Mouse (Mus musculus): ENCODE measurements around the gene Dgka. TPM values are rescaled to one million over a fixed set of nuclear protein-coding genes. Genes with fewer than 3 reads are reported as not detected.
A peak's percentile ranks its signal among the peaks of the same experiment; 100 is the strongest.
"Not testable (repeated sequence)": the region's sequence is repeated elsewhere in the genome, so short reads cannot be mapped to it uniquely, and the experiment has no call there.

Dgka gene
- polyA plus RNA-seq, 1 experiment from 2014 or later, result 5.9 TPM

DNA sequence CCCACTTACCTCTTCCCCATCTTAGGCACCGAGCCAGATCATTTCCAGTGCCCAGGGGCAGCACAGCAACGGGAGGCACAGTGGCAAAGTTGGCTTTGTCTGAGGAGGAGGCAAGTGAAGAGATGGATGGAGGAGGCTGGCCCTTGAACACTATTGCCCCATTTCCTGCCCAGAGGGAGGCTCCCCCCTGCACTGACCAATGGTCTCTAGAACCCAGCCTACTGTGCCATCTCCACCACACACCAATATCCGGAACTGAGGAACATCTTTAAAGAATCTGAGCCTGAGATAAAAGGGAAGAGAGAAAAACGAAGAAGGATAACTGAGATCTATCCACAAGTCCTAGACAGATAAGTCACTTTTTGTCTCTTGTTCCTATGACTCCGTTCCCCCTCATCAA lies 16.6 kb downstream of the Dgka start:
- Histone ChIP-seq H3K9ac (replicated peaks; ENCODE audit: low read length) (no peak overlapping the region), H3K4me1 (ENCODE audit: control insufficient read depth, insufficient read depth, low read length) (no peaks in the 10 kb centered on the region), H3K27me3 (ENCODE audit: control insufficient read depth, insufficient read depth, low read length) (no peaks in the 10 kb centered on the region), H3K4me2 (ENCODE audit: low read depth, low read length) (no peak overlapping the region), H3K4me3 (ENCODE audit: low read depth, low read length) (no peak overlapping the region), H3K27ac (replicated peaks; ENCODE audit: low read depth, low read length) (no peak overlapping the region), H3K36me3 (replicated peaks; ENCODE audit: control insufficient read depth, insufficient read depth, low read depth, low read length) (no peaks in the 10 kb centered on the region), H3K9me3 (replicated peaks; ENCODE audit: control insufficient read depth, low read length) (no peaks in the 10 kb centered on the region)
- ATAC-seq (replicated peaks; ENCODE audit: insufficient number of reproducible peaks, low FRiP score, low TSS enrichment, low read depth), result no peak
- 85% methylated on average over 5 of the region's 5 CpGs for WGBS
- no peak for DNase-seq (ENCODE audit: low spot score)

DNA sequence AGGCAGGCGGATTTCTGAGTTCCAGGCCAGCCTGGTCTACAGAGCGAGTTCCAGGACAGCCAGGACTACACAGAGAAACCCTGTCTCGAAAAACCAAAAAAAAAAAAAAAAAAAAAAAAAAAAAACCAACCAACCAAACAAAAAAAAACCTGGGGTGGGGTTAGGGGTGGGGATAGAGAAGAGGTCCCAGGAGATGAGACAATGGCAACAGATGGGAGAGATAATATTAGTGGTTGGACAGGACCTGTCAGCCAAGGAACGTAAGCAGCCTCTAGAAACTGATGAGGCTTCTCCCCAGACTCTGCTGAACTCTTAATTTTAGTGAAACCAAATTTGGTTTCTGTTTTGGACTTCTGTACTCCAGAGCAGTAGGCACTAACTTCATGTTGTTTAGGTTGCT lies 19.2 kb downstream of the Dgka start:
- WGBS, result 80% methylated on average over 3 of the region's 4 CpGs
- H3K27ac ChIP-seq (replicated peaks; ENCODE audit: low read depth, low read length); H3K4me2 ChIP-seq (ENCODE audit: low read depth, low read length); DNase-seq (ENCODE audit: low spot score); H3K36me3 ChIP-seq (replicated peaks; ENCODE audit: control insufficient read depth, insufficient read depth, low read depth, low read length); H3K4me3 ChIP-seq (ENCODE audit: low read depth, low read length); H3K4me1 ChIP-seq (ENCODE audit: control insufficient read depth, insufficient read depth, low read length); H3K9ac ChIP-seq (replicated peaks; ENCODE audit: low read length); ATAC-seq (replicated peaks; ENCODE audit: insufficient number of reproducible peaks, low FRiP score, low TSS enrichment, low read depth); H3K9me3 ChIP-seq (replicated peaks; ENCODE audit: control insufficient read depth, low read length); H3K27me3 ChIP-seq (ENCODE audit: control insufficient read depth, insufficient read depth, low read length): not testable (repeated sequence)

DNA sequence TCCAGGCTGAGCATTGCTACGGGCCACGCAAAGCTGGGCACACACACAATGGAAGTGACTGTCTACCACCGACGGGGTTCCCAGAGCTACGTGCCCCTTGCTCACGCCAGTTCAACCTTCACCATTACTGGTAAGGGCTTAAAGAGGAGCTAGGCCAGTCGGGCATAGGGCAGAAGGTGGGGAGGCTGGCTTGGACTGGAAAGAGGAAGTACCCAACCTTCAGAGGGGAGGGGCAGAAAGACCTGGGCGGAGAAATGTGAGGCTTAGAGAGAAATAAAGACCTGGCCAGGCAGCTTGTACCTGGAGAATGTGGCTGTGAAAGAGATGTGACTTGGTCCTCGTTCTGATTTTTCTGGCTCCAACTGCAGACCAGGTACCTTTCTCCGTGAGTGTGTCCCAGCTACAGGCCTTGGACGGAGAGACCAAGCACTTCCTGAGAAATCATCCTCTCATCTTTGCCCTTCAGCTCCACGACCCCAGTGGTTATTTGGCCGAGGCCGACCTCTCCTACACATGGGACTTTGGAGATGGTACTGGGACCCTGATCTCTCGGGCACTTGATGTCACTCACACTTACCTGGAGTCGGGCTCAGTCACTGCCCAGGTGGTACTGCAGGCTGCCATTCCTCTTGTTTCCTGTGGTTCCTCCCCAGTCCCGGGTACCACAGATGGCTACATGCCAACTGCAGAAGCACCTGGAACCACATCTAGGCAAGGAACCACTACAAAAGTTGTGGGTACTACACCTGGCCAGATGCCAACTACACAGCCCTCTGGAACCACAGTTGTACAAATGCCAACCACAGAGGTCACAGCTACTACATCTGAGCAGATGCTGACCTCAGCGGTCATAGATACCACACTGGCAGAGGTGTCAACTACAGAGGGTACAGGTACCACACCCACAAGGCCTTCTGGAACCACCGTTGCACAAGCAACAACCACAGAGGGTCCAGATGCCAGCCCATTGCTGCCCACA lies 28.8 kb downstream of the Dgka start:
- no peaks in the 10 kb centered on the region for H3K27me3 ChIP-seq (ENCODE audit: control insufficient read depth, insufficient read depth, low read length)
- 90% methylated on average over 19 of the region's 19 CpGs for WGBS
- H3K9ac ChIP-seq (replicated peaks; ENCODE audit: low read length), result no peak overlapping the region
- no peaks in the 10 kb centered on the region for H3K36me3 ChIP-seq (replicated peaks; ENCODE audit: control insufficient read depth, insufficient read depth, low read depth, low read length)
- no peak overlapping the region for H3K27ac ChIP-seq (replicated peaks; ENCODE audit: low read depth, low read length)
- H3K4me3 ChIP-seq (ENCODE audit: low read depth, low read length), result no peak overlapping the region
- H3K4me1 ChIP-seq (ENCODE audit: control insufficient read depth, insufficient read depth, low read length), result no peaks in the 10 kb centered on the region
- ATAC-seq (replicated peaks; ENCODE audit: insufficient number of reproducible peaks, low FRiP score, low TSS enrichment, low read depth) (no peak), DNase-seq (ENCODE audit: low spot score) (no peak)
- no peak overlapping the region for H3K4me2 ChIP-seq (ENCODE audit: low read depth, low read length)
- H3K9me3 ChIP-seq (replicated peaks; ENCODE audit: control insufficient read depth, low read length), result no peaks in the 10 kb centered on the region

DNA sequence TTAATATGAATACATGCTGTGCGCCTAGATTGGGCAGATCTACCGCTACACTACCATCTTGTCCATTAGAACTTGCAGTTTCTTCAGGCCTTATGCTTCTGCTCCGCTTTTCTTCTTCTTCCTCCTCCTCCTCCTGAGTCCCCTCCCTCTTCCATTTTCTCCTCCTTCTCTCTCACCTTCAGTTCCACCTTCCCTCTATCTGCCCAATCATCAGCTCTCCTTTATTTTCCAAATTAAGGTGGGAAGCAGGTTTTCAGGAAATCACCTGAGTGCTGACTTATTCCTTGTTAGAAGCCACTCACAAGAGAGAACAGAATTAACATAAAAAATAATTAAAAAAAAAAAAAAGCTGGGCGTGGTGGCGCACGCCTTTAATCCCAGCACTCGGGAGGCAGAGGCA lies 33.3 kb downstream of the Dgka start:
- WGBS, result 95% methylated on average over 7 of the region's 7 CpGs

DNA sequence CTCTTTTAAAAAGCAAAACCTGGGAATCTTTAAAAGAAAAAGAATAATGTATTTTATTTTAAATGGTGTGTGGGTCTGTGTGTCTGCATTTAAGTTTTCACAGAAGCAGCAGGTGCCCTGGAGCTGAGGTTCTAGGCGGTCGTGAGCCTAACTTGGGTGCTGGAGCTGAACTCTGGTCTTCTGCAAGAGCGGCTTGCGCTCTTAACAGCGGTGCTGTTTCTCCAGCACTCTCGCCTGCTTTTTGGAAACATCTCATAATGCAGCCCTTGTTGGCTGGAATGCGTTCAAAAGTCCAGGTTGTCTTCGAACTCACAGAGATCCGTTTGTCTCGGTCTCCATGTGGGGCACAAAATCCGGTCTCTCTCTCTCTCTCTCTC lies 39.4 kb downstream of the Dgka start:
- Histone ChIP-seq H3K4me1 (ENCODE audit: control insufficient read depth, insufficient read depth, low read length) (peaks cover 2% of the 10 kb centered on the region; the same call in 1 of the 2 replicates), H3K9ac (replicated peaks; ENCODE audit: low read length) (peak overlapping the region; percentile 40), H3K9me3 (replicated peaks; ENCODE audit: control insufficient read depth, low read length) (no peaks in the 10 kb centered on the region), H3K36me3 (replicated peaks; ENCODE audit: control insufficient read depth, insufficient read depth, low read depth, low read length) (no peaks in the 10 kb centered on the region; the same call in none of the 2 replicates), H3K27me3 (ENCODE audit: control insufficient read depth, insufficient read depth, low read length) (no peaks in the 10 kb centered on the region), H3K27ac (replicated peaks; ENCODE audit: low read depth, low read length) (no peak overlapping the region), H3K4me3 (ENCODE audit: low read depth, low read length) (peak overlapping the region; percentile 82), H3K4me2 (ENCODE audit: low read depth, low read length) (peak overlapping the region; percentile 40)
- DNase-seq (ENCODE audit: low spot score) (peak; percentile 14), ATAC-seq (replicated peaks; ENCODE audit: insufficient number of reproducible peaks, low FRiP score, low TSS enrichment, low read depth) (no peak)
- WGBS, result 8% methylated on average over 11 of the region's 11 CpGs

More for the DNA sequence above, 33.3 kb downstream of the Dgka start:
- ATAC-seq (replicated peaks; ENCODE audit: insufficient number of reproducible peaks, low FRiP score, low TSS enrichment, low read depth); H3K27me3 ChIP-seq (ENCODE audit: control insufficient read depth, insufficient read depth, low read length); H3K9ac ChIP-seq (replicated peaks; ENCODE audit: low read length); H3K36me3 ChIP-seq (replicated peaks; ENCODE audit: control insufficient read depth, insufficient read depth, low read depth, low read length); H3K4me3 ChIP-seq (ENCODE audit: low read depth, low read length); H3K4me2 ChIP-seq (ENCODE audit: low read depth, low read length); H3K9me3 ChIP-seq (replicated peaks; ENCODE audit: control insufficient read depth, low read length); DNase-seq (ENCODE audit: low spot score); H3K4me1 ChIP-seq (ENCODE audit: control insufficient read depth, insufficient read depth, low read length); H3K27ac ChIP-seq (replicated peaks; ENCODE audit: low read depth, low read length): not testable (repeated sequence)

DNA sequence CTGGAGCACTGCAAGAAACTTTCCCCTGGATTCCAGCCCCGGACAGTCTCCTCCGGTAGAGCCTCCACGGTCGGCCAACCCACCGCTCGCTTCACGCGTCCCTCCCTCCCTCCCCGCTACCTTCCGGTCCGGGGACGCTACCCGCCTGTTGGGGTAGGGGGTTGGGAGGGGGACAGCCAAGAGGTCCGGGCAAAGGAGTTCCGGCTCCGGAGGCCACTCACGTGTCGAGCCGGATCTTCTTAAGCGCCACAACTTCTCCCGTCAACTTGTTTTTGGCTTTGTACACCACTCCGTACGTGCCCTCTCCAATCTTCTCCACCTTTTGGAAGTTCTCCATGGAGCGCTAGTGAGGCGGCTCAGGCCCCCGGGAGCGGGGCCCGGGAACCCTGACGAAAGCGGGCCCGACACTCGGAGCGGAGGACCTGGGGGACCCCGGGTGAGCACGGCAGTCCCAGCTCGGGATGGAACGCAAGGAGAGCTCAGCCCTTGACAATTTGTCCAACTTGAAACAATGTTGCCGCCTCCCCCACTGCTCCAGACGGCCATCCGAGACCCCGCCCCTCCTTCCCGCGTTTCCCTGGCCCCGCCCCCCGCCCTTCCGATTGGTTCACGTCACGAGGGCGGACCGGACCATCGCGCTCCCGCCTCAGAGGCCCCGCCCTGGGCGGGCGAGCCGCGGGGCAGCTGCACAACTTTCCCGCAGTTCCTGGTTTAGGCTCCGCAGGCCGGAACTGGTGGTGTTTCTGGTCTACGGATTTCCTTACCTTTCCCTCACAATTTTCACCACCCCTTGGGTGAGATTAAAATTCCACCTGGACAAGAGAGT lies 40.0 kb downstream of the Dgka start, which contains the start of gene Cdk2:
TSS of gene Cdk2 (minus strand) at position 541 of the 826 bp plus-strand sequence.
- WGBS, result under 1% methylated on average over 61 of the region's 62 CpGs
- Histone ChIP-seq H3K27ac (replicated peaks; ENCODE audit: low read depth, low read length) (peak within 1 kb of the TSS; percentile 88), H3K27me3 (ENCODE audit: control insufficient read depth, insufficient read depth, low read length) (no peaks in the 10 kb centered on the region), H3K4me1 (ENCODE audit: control insufficient read depth, insufficient read depth, low read length) (peaks cover 2% of the 10 kb centered on the region; the same call in 1 of the 2 replicates), H3K9ac (replicated peaks; ENCODE audit: low read length) (peak within 1 kb of the TSS; percentile 80), H3K36me3 (replicated peaks; ENCODE audit: control insufficient read depth, insufficient read depth, low read depth, low read length) (no peaks in the 10 kb centered on the region; the same call in none of the 2 replicates), H3K9me3 (replicated peaks; ENCODE audit: control insufficient read depth, low read length) (no peaks in the 10 kb centered on the region), H3K4me3 (ENCODE audit: low read depth, low read length) (peak within 1 kb of the TSS; percentile 82), H3K4me2 (ENCODE audit: low read depth, low read length) (peak within 1 kb of the TSS; percentile 63)
- ATAC-seq (replicated peaks; ENCODE audit: insufficient number of reproducible peaks, low FRiP score, low TSS enrichment, low read depth) (peak; percentile 92), DNase-seq (ENCODE audit: low spot score) (peak; percentile 96)

DNA sequence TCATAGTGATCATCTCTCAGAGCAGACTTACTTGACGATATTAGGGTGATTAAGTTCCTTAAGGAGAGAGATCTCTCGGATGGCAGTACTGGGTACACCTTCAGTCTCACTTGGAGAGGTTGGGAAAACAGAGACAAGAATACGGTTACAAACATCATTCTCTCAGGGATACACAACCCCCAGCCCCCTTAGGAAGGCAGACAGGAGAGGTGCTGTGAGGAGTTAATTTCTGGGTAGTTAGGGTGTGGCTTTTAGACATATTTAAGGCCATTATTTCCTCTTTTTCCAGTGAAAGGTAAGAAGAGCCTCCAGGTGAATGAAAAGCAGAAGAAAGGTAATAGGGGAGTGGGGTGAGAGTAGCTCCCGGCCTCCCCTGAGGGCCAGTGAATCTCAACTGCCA lies 40.8 kb downstream of the Dgka start, which contains the start of gene Pmel:
TSS of gene Pmel (plus strand) at position 301 of the 400 bp plus-strand sequence.
- peak within 1 kb of the TSS; percentile 80 for H3K9ac ChIP-seq (replicated peaks; ENCODE audit: low read length)
- H3K36me3 ChIP-seq (replicated peaks; ENCODE audit: control insufficient read depth, insufficient read depth, low read depth, low read length), result no peaks in the 10 kb centered on the region; the same call in none of the 2 replicates
- H3K4me1 ChIP-seq (ENCODE audit: control insufficient read depth, insufficient read depth, low read length), result peaks cover 2% of the 10 kb centered on the region; the same call in 1 of the 2 replicates
- H3K4me2 ChIP-seq (ENCODE audit: low read depth, low read length), result peak within 1 kb of the TSS; percentile 63
- H3K4me3 ChIP-seq (ENCODE audit: low read depth, low read length), result peak within 1 kb of the TSS; percentile 82
- no peak for ATAC-seq (replicated peaks; ENCODE audit: insufficient number of reproducible peaks, low FRiP score, low TSS enrichment, low read depth)
- no peaks in the 10 kb centered on the region for H3K27me3 ChIP-seq (ENCODE audit: control insufficient read depth, insufficient read depth, low read length)
- peak within 1 kb of the TSS; percentile 88 for H3K27ac ChIP-seq (replicated peaks; ENCODE audit: low read depth, low read length)
- DNase-seq (ENCODE audit: low spot score), result no peak
- WGBS, result 15% methylated on average over 4 of the region's 4 CpGs
- no peaks in the 10 kb centered on the region for H3K9me3 ChIP-seq (replicated peaks; ENCODE audit: control insufficient read depth, low read length)

All from embryonic facial prominence, embryonic 11.5 days (tissue).